Mouse (Mus musculus) kidney, postnatal 0 days (tissue): ENCODE results near the gene Btbd9. TPM values are rescaled to one million over a fixed set of nuclear protein-coding genes. Genes with fewer than 3 reads are reported as not detected.

ENCODE experiments used
- ATAC-seq: fragments of 200-750 bp; cut with Nextera tagmentation; replicated peaks from 2 replicates; pipeline ENCODE4 v1.8.0; 2017; ENCODE audit warnings: low read depth, moderate number of reproducible peaks, moderate TSS enrichment, moderate library complexity; ENCODE audit not compliant: low FRiP score
- DNase-seq: peaks from one replicate; pipeline ENCODE4 v3.0.0-alpha.2; 2016; ENCODE audit warnings: low spot score
- H3K27ac ChIP-seq: fragments of 300-500 bp; sonication (generic); 2 replicates; pipeline ENCODE4 v1.5.1; 2014; ENCODE audit warnings: mild to moderate bottlenecking
- H3K27me3 ChIP-seq: fragments of 300-500 bp; sonication (generic); 2 replicates; pipeline ENCODE4 v1.6.1; 2014; ENCODE audit warnings: low read length, mixed read lengths; ENCODE audit not compliant: insufficient read depth
- H3K36me3 ChIP-seq: fragments of 300-500 bp; sonication (generic); 2 replicates; pipeline ENCODE4 v1.6.1; 2014; ENCODE audit warnings: low read length, mixed read lengths; ENCODE audit not compliant: insufficient read depth
- H3K4me1 ChIP-seq: fragments of 300-500 bp; sonication (generic); replicated peaks from 2 replicates; pipeline ENCODE4 v1.6.1; 2014; ENCODE audit warnings: antibody characterized with exemption, low read length, mixed read lengths; ENCODE audit not compliant: insufficient read depth
- H3K4me2 ChIP-seq: fragments of 300-500 bp; sonication (generic); 2 replicates; pipeline ENCODE4 v1.6.1; 2014; ENCODE audit warnings: mild to moderate bottlenecking, low read length, moderate library complexity, mixed read lengths
- H3K4me3 ChIP-seq: fragments of 300-500 bp; sonication (generic); replicated peaks from 2 replicates; pipeline ENCODE4 v1.5.1; 2014; ENCODE audit warnings: low read depth, low read length
- H3K9ac ChIP-seq: fragments of 300-500 bp; sonication (generic); 2 replicates; pipeline ENCODE4 v1.6.1; 2014; ENCODE audit warnings: low read depth, low read length
- H3K9me3 ChIP-seq: fragments of 300-500 bp; sonication (generic); replicated peaks from 2 replicates; pipeline ENCODE4 v1.6.1; 2016; ENCODE audit warnings: low read length, inconsistent platforms, mixed read lengths
- CTCF ChIP-seq: IDR thresholded peaks from 2 replicates; pipeline ENCODE4 v1.5.1; 2016; ENCODE audit warnings: antibody characterized with exemption, low read depth, mild to moderate bottlenecking, moderate library complexity
- WGBS: fragments of 180-500 bp; shearing (Covaris S2); extraction: QIAGEN DNeasy Blood & Tissue Kit; methylation state at CpG from one replicate; pipeline ENCODE4 v1.1.7; 2014; 5-methylcytosine and 5-hydroxymethylcytosine counted together
- polyA plus RNA-seq: library from polyadenylated mRNA; unstranded; fragments of >200 nt; fragmentation: Nextera tagmentation; extraction: Ambion mirVana; gene quantifications from 2 replicates; pipeline ENCODE4 v1.2.1, GENCODE M21; 2015

The Btbd9 gene
- polyA plus RNA-seq, 1 experiment from 2014 or later, result 41.1 TPM

- Histone ChIP-seq H3K36me3 (peaks cover 5% of the 10 kb centered on the region; the same call in 1 of the 2 replicates), H3K4me2 (no peak overlapping the region), H3K4me1 (no peaks in the 10 kb centered on the region), H3K27me3 (no peaks in the 10 kb centered on the region), H3K4me3 (no peak overlapping the region), H3K9ac (no peak overlapping the region), H3K9me3 (no peaks in the 10 kb centered on the region), H3K27ac (no peak overlapping the region)
- no peak for ATAC-seq
- no peak for DNase-seq
- WGBS, result 72% methylated on average over 2 of the region's 2 CpGs
- no peak for TF ChIP-seq CTCF
Measured at GRCm38 (mm10) chr17:30182063-30182462, 394.2 kb downstream of the Btbd9 start.

- no peak for TF ChIP-seq CTCF
- 84% methylated on average over 4 of the region's 4 CpGs for WGBS
- DNase-seq, result no peak
- no peak for ATAC-seq
- Histone ChIP-seq H3K9me3 (no peaks in the 10 kb centered on the region), H3K27me3 (no peaks in the 10 kb centered on the region), H3K4me2 (no peak overlapping the region), H3K4me1 (no peaks in the 10 kb centered on the region), H3K9ac (no peak overlapping the region), H3K36me3 (peaks cover 5% of the 10 kb centered on the region; the same call in 1 of the 2 replicates), H3K27ac (no peak overlapping the region), H3K4me3 (no peak overlapping the region)
Measured at GRCm38 (mm10) chr17:30181554-30181953, 394.7 kb downstream of the Btbd9 start.

- 88% methylated on average over 6 of the region's 6 CpGs for WGBS
- Histone ChIP-seq H3K4me2 (no peak overlapping the region), H3K9ac (no peak overlapping the region), H3K27ac (no peak overlapping the region), H3K9me3 (no peaks in the 10 kb centered on the region), H3K4me3 (no peak overlapping the region), H3K27me3 (no peaks in the 10 kb centered on the region), H3K36me3 (peaks cover 5% of the 10 kb centered on the region; the same call in 1 of the 2 replicates), H3K4me1 (no peaks in the 10 kb centered on the region)
- ATAC-seq, result no peak
- TF ChIP-seq CTCF, result no peak
- DNase-seq, result no peak
Measured at GRCm38 (mm10) chr17:30180197-30180596, 396.1 kb downstream of the Btbd9 start.

DNA sequence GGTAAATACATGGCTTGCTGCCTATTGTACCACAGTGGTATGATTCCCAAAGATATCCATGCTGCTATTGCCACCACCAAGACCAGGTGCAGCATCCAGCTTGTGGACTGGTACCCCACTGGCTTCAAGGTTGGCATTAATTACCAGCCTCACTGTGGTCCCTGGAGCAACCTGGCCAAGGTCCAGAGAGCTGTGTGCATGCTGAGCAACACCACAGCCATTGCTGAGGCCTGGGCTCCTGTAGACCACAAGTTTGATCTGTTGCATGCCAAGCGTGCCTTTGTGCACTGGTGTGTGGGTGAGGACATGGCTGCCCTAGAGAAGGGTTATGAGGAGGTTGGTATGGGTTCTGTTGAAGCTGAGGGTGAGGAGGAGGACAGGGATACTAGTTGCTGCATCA, 397.9 kb downstream of the Btbd9 start:
- DNase-seq (no peak), ATAC-seq (no peak)
- no peak for TF ChIP-seq CTCF
- no peak overlapping the region for H3K4me2 ChIP-seq
- 80% methylated on average over 1 of the region's 1 CpGs for whole genome bisulfite sequencing
- H3K4me1 ChIP-seq, result no peaks in the 10 kb centered on the region
- H3K27me3 ChIP-seq, result no peaks in the 10 kb centered on the region
- no peak overlapping the region for H3K27ac ChIP-seq
- no peak overlapping the region for H3K9ac ChIP-seq
- H3K9me3 ChIP-seq, result no peaks in the 10 kb centered on the region
- peaks cover 5% of the 10 kb centered on the region; the same call in 1 of the 2 replicates for H3K36me3 ChIP-seq
- H3K4me3 ChIP-seq, result no peak overlapping the region

DNA sequence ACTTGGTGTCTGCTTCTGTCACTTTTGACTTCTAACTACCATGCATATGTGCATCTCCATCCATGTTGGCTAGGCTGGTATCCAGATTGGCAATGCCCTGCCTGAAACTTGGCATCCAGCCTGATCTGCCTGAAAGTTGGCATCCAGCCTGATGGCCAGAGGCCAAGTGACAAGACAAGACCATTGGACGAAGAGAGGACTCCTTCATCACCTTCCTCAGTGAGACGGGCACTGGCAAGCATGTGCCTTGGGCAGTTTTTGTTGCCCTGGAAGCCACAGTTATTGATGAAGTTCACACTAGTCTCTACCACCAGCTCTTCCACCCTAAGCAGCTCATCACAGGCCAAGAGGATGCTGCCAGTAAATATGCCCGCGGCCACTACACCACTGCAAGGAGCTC, 398.9 kb downstream of the Btbd9 start:
- 89% methylated on average over 4 of the region's 4 CpGs for WGBS

More for the DNA sequence above, 398.9 kb downstream of the Btbd9 start:
- Histone ChIP-seq H3K27me3 (no peaks in the 10 kb centered on the region), H3K4me1 (no peaks in the 10 kb centered on the region), H3K9me3 (no peaks in the 10 kb centered on the region), H3K4me3 (no peak overlapping the region), H3K27ac (no peak overlapping the region), H3K4me2 (no peak overlapping the region), H3K36me3 (peaks cover 5% of the 10 kb centered on the region; the same call in 1 of the 2 replicates), H3K9ac (no peak overlapping the region)
- no peak for TF ChIP-seq CTCF
- DNase-seq (no peak), ATAC-seq (no peak)

Other genes with a start within 250 kb of the Btbd9 start
- 0.43 TPM in 2 replicates for gene Dnah8, start 47.9 kb upstream of the Btbd9 start, polyA plus RNA-seq
- 247 and 249 TPM in 2 replicates for gene Glo1, start 50.4 kb upstream of the Btbd9 start, polyA plus RNA-seq